Mouse (Mus musculus) left cerebral cortex, adult 2 months (tissue): ENCODE results near the gene Efhc1. TPM values are rescaled to one million over a fixed set of nuclear protein-coding genes. Genes with fewer than 3 reads are reported as not detected.

ENCODE experiments used
- DNase-seq, 2 experiments: peaks; one replicate each; pipeline ENCODE4 v3.0.0; 2021 to 2022; ENCODE audit warnings: low spot score in 2 of 2, mixed read lengths in 1 of 2; ENCODE audit errors: extremely low spot score in 1 of 2
- H3K27ac ChIP-seq: fragments of 200-600 bp; 2 replicates; pipeline ENCODE4 v1.8.1; 2022
- H3K4me3 ChIP-seq: fragments of 200-600 bp; 2 replicates; pipeline ENCODE4 v1.8.1; 2022
- CTCF ChIP-seq: fragments of 200-600 bp; IDR thresholded peaks from 2 replicates; pipeline ENCODE4 v1.8.1; 2022; ENCODE audit warnings: antibody characterized with exemption, mild to moderate bottlenecking, moderate library complexity
- intact Hi-C: fragments of 180-260 bp; cut with DNase I; formaldehyde crosslinking; loops from one replicate; pipeline ENCODE4 v1.15.1; 2025
- total RNA-seq, 2 experiments: library from RNA; stranded (reverse); gene quantifications; 2 replicates each; pipeline ENCODE4 v1.2.3; 2021

Efhc1 gene
- total RNA-seq, 2 experiments from 2014 or later: 1.3 to 1.9 TPM

DNA sequence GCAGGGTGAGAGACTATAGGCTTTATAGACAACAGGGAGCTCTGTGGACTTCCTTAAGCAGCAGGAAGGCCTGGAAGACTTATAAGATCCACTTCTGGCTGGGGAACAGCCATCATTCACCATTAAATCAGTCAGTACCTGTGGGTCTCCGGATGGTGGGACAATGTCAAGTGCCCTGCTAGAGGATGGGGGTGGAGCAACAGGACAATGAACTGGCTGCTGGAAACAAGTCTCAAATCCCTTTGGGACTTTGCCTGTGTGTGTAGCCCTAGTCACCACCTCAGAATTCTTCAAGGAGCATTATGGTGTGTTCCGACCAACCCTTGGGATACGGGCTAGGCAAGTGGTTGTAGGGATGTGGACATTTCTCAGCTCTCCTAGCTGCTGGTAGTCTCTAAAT is 71.7 kb downstream of the Efhc1 start:
- DNase-seq: no peak
- intact Hi-C loops: no loop called here
- TF ChIP-seq CTCF: no peak

DNA sequence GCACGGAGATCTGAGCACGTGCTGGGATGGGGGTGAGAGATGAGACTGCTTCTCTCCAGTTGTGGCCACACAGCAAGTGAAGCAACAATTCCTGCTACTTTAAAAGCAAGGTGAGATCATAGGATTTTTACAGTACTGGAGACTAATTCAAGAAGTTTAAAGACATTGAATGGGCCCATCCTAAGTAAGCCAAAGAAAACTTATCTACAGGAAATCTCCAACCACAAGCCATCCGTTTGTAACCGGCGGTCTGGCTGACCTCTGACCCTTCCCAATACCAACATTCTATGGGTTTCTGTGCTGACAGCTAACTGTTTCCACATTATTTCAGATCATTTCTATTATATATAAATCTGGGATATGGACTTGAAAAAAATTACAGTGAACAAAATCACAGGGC is 73.8 kb downstream of the Efhc1 start:
- TF ChIP-seq CTCF: no peak
- intact Hi-C loops: no loop called here
- no peak overlapping the region for H3K27ac ChIP-seq
- H3K4me3 ChIP-seq: no peak overlapping the region
- DNase-seq: no peak

More for the DNA sequence above, 71.7 kb downstream of the Efhc1 start:
- H3K27ac ChIP-seq: no peak overlapping the region
- no peak overlapping the region for H3K4me3 ChIP-seq

DNA sequence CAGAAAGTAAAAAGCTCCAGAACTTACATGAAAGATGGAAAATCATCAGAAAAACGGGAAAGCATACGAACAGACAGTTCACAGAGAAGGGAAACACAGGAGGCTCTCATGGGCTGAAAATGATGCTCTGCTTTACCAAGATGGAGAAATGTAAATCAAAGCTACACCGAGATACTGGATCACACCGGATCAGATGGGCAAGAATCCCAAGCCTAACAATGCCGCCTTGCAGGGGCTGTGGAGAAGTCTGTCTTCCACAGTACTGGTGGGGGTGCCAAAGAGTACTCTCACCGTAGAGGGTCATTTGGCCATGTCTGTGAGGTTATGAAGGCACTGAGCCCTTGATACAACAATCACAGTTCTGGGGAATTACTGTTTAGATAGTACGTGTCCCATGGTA is 75.1 kb downstream of the Efhc1 start:
- Histone ChIP-seq H3K4me3 (no peak overlapping the region), H3K27ac (no peak overlapping the region)
- TF ChIP-seq CTCF: no peak
- intact Hi-C loops: no loop called here
- DNase-seq: no peak

DNA sequence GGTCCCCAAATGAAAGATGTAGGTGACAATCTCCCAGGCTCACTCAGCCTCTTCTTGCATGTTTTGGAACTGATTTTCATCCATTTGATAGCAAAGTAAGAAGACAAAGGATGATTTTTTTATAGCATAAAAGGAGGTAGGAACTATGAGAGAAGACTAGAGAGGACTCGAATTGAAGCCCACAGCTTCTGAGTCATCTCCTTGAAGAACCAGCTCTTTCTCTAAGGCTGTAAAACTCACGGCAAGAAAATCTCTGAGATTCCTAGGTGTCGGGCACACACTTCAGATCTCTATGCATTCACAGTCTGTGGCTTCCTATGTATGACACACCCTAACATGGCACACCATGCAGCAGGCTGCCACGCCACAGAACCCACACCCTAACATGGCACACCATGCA is 77.6 kb downstream of the Efhc1 start:
- no peak for TF ChIP-seq CTCF
- H3K4me3 ChIP-seq: no peak overlapping the region
- H3K27ac ChIP-seq: no peak overlapping the region
- DNase-seq: no peak
- intact Hi-C loops: no loop called here

DNA sequence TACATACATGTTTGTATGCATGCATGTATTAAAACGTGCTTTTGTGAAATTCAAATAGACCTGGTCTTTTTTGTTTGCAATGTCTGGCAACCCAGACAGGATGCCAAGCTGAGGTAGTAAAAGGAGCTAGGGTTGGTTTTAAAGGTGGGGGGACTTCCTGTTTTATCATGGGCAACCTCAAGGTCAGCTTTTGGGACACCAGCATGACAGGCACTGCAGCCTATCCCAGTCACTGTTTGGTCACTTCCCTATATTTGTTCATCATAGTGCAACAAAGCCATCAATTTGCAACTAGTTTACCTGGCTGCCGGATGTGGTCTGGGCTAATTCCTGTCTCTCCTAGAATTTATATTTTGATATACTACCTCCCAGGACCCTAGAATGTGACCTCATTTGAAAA is 80.2 kb downstream of the Efhc1 start:
- intact Hi-C loops: no loop called here
- TF ChIP-seq CTCF: no peak
- H3K4me3 ChIP-seq: no peak overlapping the region
- DNase-seq: no peak
- H3K27ac ChIP-seq: no peak overlapping the region

DNA sequence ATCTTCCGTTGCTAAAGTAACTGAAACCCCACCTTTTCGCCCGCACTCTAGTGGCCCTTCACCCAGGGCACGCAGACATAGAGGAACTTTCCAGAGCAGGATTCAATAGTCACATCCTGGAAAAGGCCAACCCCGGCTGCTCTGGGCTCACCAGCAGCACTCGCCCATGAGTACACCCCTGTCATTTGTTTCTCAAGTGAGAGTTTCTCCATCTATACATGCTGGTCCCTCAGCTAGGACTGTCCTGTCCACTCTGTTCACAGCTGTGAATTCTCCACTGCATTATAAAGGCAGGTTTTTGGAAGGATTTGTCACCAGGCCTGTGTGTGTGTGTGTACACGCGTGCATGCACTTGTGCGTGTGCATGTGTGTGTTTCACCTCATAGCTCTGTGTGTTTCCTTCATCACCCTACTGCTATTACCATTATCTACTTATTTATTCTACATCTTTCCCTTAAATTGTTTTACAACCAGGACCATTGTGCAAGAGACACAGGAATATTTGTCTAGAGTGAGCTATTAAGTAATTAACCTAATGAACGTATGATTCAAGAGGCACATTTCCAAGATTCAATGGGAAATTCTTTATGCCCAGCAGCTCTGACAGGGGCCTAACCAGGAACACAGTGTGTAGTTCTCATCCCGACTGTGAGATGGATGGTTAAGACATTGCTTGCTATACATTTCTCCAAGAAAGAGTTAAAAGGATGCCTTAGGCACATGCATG is 81.8 kb downstream of the Efhc1 start:
- Histone ChIP-seq H3K4me3 (no peak overlapping the region), H3K27ac (no peak overlapping the region)
- DNase-seq: no peak
- TF ChIP-seq CTCF: no peak
- intact Hi-C loops: no loop called here

DNA sequence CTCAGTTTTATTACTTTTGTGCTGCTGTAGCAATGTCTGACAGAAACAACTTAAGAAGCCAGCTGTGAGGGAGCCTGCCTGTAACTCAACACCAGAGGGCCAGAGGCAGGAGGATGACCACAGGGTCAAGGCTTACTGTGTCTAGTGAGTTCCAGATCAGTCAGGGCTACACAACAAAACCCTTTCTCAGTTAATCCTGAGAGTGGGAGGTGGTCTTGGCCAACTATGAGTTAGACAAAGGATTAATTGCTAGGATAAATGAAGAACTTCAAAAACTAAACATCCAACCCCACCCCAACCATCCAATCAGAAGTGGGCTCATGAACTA is 82.3 kb downstream of the Efhc1 start:
- TF ChIP-seq CTCF: no peak
- intact Hi-C loops: no loop called here
- DNase-seq: no peak

DNA sequence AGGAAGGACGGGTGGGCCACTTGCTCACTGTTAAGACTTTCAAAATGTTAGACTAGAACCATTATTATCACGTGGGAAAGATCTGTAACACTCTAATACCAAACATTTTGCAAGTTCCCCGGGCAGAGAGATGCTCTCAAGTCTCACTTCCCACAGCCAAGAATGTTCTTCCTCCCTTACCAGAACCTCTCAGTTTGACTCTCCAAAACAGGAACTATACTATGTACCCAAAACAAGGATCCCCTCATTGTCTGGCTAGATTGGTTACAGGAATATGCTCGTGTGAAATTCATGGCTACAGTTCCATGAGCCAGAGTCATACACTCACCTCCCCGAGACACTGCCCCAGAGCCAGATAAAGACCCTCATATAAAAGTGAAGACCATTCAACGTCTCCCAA is 84.5 kb downstream of the Efhc1 start:
- no peak overlapping the region for H3K27ac ChIP-seq
- DNase-seq: no peak
- intact Hi-C loops: no loop called here
- no peak overlapping the region for H3K4me3 ChIP-seq
- no peak for TF ChIP-seq CTCF

More for the DNA sequence above, 82.3 kb downstream of the Efhc1 start:
- no peak overlapping the region for H3K27ac ChIP-seq
- no peak overlapping the region for H3K4me3 ChIP-seq

DNA sequence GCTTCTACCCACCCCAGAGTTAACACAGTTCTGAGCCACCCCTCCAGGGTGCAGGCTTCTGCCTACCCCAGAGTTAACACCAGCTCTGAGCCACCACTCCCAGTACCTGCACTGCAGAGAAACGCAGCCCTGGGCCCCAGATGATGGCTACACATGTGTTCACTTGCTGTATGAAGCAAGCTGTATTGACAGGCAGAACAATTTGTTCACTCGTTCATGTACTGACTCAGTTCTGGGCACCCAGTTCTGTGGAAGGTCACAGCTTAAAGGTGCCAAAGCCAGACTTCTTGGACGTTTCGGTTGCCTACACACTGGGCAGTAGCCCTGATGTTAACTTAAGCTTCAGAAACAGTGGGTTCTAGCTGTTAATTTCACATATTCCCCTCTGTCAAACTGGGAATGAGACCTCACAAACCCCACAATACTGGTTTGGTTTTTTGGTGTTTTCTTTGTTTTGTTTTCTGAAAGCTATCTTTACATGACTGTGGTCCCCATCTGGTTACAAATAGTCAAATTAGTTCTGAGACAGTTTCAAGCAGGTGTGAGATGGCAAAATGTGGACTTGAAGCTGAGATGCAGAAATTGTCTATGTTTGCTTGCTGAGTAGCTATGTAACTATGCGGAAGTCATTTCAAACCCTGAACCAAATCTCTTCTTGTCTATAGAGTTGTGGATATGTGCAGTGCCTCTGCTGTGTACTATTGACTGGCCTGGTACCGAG is 86.6 kb downstream of the Efhc1 start:
- DNase-seq: no peak
- no peak for TF ChIP-seq CTCF
- Histone ChIP-seq H3K4me3 (no peak overlapping the region), H3K27ac (no peak overlapping the region)
- intact Hi-C loops: no loop called here

DNA sequence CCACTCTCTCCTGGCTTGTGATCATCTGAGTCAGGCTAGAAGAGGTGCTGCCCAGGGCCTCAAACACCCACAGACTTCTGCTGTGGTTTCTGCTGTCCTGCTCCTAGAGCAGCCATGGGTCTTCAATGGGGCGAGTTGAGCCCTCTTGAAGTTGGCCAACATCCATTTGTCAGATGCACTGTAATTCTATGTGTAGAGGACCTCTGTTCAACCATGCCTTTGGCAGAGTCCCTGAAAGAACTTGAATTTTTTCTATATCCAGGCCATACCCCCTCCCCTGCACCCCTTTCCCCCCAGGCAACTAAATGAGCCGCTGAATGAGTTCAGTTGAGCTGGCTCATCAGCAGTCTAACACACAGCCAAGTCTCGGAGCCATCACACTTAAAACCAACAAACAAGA is 88.1 kb downstream of the Efhc1 start:
- Histone ChIP-seq H3K4me3 (no peak overlapping the region), H3K27ac (no peak overlapping the region)
- intact Hi-C loops: no loop called here
- no peak for TF ChIP-seq CTCF
- DNase-seq: no peak

DNA sequence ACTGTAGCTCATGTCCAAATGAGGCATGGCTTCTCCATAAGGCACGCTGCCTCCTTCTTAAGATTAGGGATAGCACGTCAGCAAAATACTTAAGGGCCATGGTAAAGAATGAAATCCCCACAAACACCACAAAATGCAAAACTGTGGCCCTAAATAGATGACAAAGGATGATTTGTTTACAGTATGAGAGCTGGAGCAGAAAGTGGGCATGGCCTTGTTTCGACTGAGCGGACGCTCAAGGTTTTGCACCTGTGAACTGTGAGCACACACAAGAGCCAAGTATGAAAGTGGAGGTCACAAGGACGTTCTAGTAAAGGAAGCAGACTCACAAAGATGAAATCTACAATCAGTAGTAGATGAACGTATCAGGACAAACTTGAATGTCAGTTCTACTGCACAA is 88.7 kb downstream of the Efhc1 start:
- Histone ChIP-seq H3K27ac (no peak overlapping the region), H3K4me3 (no peak overlapping the region)
- TF ChIP-seq CTCF: no peak
- no peak for DNase-seq
- intact Hi-C loops: no loop called here

Other genes with a start within 250 kb of the Efhc1 start
- not detected for gene Il17a, start 220.7 kb upstream of the Efhc1 start, total RNA-seq
- not detected for gene Il17f, start 161.0 kb upstream of the Efhc1 start, total RNA-seq
- 1 to 10 TPM; 1.9 to 3.4 TPM for gene Mcm3, start 131.3 kb upstream of the Efhc1 start, total RNA-seq
- 100 to 1,000 TPM; 128 to 135 TPM for gene Paqr8, start 61.0 kb upstream of the Efhc1 start, total RNA-seq
- gene Tram2, start 127.6 kb downstream of the Efhc1 start, total RNA-seq: 1 to 10 TPM; 1.0 to 1.3 TPM